Mouse (Mus musculus): Measurements from ENCODE around the gene Slc24a4. TPM values are rescaled to one million over a fixed set of nuclear protein-coding genes. Genes with fewer than 3 reads are reported as not detected.

Gene Slc24a4
- total and polyA plus RNA-seq, 3 experiments, result 0.23 to 0.69 (median 0.34) TPM

GRCm38 (mm10) chr12:102250316-102250715 lies 121.8 kb downstream of the Slc24a4 start:
- H3K9me3 ChIP-seq (replicated peaks; ENCODE audit: low read length), result no peaks in the 10 kb centered on the region
- no peak for TF ChIP-seq E2F4 (IDR thresholded peaks at IDR 0.05; ENCODE audit: insufficient replicate concordance, low read depth, low read length)
- TF ChIP-seq TCF12 (IDR thresholded peaks at IDR 0.05; ENCODE audit: low read depth, low read length), result no peak
- no peak for TF ChIP-seq MEF2A (IDR thresholded peaks at IDR 0.05; ENCODE audit: borderline replicate concordance, low read depth, low read length)
- TF ChIP-seq JUN (IDR thresholded peaks at IDR 0.05; ENCODE audit: insufficient read depth, low read depth, low read length), result no peak
- no peak for TF ChIP-seq MYC (IDR thresholded peaks at IDR 0.05; ENCODE audit: low read depth, low read length)
- H3K79me2 ChIP-seq (replicated peaks; ENCODE audit: control insufficient read depth, extremely low read depth, insufficient read depth, poor library complexity, severe bottlenecking), result no peaks in the 10 kb centered on the region
- dilution Hi-C loops (cut with MboI; ENCODE audit: extremely low pct_ligation_motif_present, extremely low pct_unique_long_range_greater_than_20kb, low sequenced_read_pairs), result no loop called here
- DNase-seq (ENCODE audit: extremely low read depth), result no peak
- H3K4me3 ChIP-seq (replicated peaks in 1 of 3; ENCODE audit: low read depth in 2 of 3, low read length in 2 of 3, poor library complexity in 1 of 3), result no peak overlapping the region
- H3K4me1 ChIP-seq (ENCODE audit: control insufficient read depth in 1 of 2, insufficient read depth in 2 of 2), result peaks cover 0 to 19% of the 10 kb centered on the region in 2 experiments; a peak in 3 of 4 replicates
- in situ Hi-C loops (cut with MboI; ENCODE audit: low pct_ligation_motif_present, low pct_unique_long_range_greater_than_20kb, low sequenced_read_pairs), result no loop called here
- no peaks in the 10 kb centered on the region for H3K36me3 ChIP-seq (replicated peaks in 1 of 2; ENCODE audit: control insufficient read depth in 1 of 2, insufficient read depth in 1 of 2, low read length in 1 of 2)
- no peak overlapping the region for H3K9ac ChIP-seq (ENCODE audit: insufficient read depth, low read depth)
- no peak overlapping the region for H3K27ac ChIP-seq (ENCODE audit: insufficient read depth, low read depth)
- no peak overlapping the region for H3K4me2 ChIP-seq (ENCODE audit: insufficient read depth, low read depth, poor library complexity, severe bottlenecking)
- no peaks in the 10 kb centered on the region for H3K27me3 ChIP-seq (replicated peaks)

- dilution Hi-C loops (cut with MboI; ENCODE audit: extremely low pct_ligation_motif_present, extremely low pct_unique_long_range_greater_than_20kb, low sequenced_read_pairs), result no loop called here
- Histone ChIP-seq H3K9me3 (replicated peaks; ENCODE audit: low read length) (no peaks in the 10 kb centered on the region), H3K27ac (ENCODE audit: insufficient read depth, low read depth) (no peak overlapping the region), H3K79me2 (replicated peaks; ENCODE audit: control insufficient read depth, extremely low read depth, insufficient read depth, poor library complexity, severe bottlenecking) (no peaks in the 10 kb centered on the region), H3K9ac (ENCODE audit: insufficient read depth, low read depth) (no peak overlapping the region), H3K27me3 (replicated peaks) (no peaks in the 10 kb centered on the region), H3K4me2 (ENCODE audit: insufficient read depth, low read depth, poor library complexity, severe bottlenecking) (no peak overlapping the region), H3K4me1 (ENCODE audit: control insufficient read depth in 1 of 2, insufficient read depth in 2 of 2) (peaks cover 0 to 19% of the 10 kb centered on the region in 2 experiments; a peak in 3 of 4 replicates), H3K36me3 (replicated peaks in 1 of 2; ENCODE audit: control insufficient read depth in 1 of 2, insufficient read depth in 1 of 2, low read length in 1 of 2) (no peaks in the 10 kb centered on the region), H3K4me3 (replicated peaks in 1 of 3; ENCODE audit: low read depth in 2 of 3, low read length in 2 of 3, poor library complexity in 1 of 3) (no peak overlapping the region)
- no peak for TF ChIP-seq MYC (IDR thresholded peaks at IDR 0.05; ENCODE audit: low read depth, low read length)
- TF ChIP-seq ELF1 (IDR thresholded peaks at IDR 0.05; ENCODE audit: low read depth, low read length), result no peak
- TF ChIP-seq HCFC1 (IDR thresholded peaks at IDR 0.05; ENCODE audit: low read depth, low read length), result no peak
- no peak for TF ChIP-seq SMC3 (IDR thresholded peaks at IDR 0.05; ENCODE audit: low read depth, low read length)
- in situ Hi-C loops (cut with MboI; ENCODE audit: low pct_ligation_motif_present, low pct_unique_long_range_greater_than_20kb, low sequenced_read_pairs), result no loop called here
- no peak for DNase-seq (ENCODE audit: extremely low read depth)
Measured at GRCm38 (mm10) chr12:102251070-102251469, 122.5 kb downstream of the Slc24a4 start.

- H3K9ac ChIP-seq (ENCODE audit: insufficient read depth, low read depth), result no peak overlapping the region
- dilution Hi-C loops (cut with MboI; ENCODE audit: extremely low pct_ligation_motif_present, extremely low pct_unique_long_range_greater_than_20kb, low sequenced_read_pairs), result no loop called here
- H3K4me3 ChIP-seq (replicated peaks in 1 of 3; ENCODE audit: low read depth in 2 of 3, low read length in 2 of 3, poor library complexity in 1 of 3), result no peak overlapping the region
- H3K27ac ChIP-seq (ENCODE audit: insufficient read depth, low read depth), result no peak overlapping the region
- H3K9me3 ChIP-seq (replicated peaks; ENCODE audit: low read length), result no peaks in the 10 kb centered on the region
- TF ChIP-seq GABPA (IDR thresholded peaks at IDR 0.05; ENCODE audit: insufficient replicate concordance, low read depth, low read length), result no peak
- no peak overlapping the region for H3K4me2 ChIP-seq (ENCODE audit: insufficient read depth, low read depth, poor library complexity, severe bottlenecking)
- H3K79me2 ChIP-seq (replicated peaks; ENCODE audit: control insufficient read depth, extremely low read depth, insufficient read depth, poor library complexity, severe bottlenecking), result no peaks in the 10 kb centered on the region
- in situ Hi-C loops (cut with MboI; ENCODE audit: low pct_ligation_motif_present, low pct_unique_long_range_greater_than_20kb, low sequenced_read_pairs), result no loop called here
- H3K4me1 ChIP-seq (ENCODE audit: control insufficient read depth in 1 of 2, insufficient read depth in 2 of 2), result peaks cover 0 to 19% of the 10 kb centered on the region in 2 experiments; a peak in 3 of 4 replicates
- H3K36me3 ChIP-seq (replicated peaks in 1 of 2; ENCODE audit: control insufficient read depth in 1 of 2, insufficient read depth in 1 of 2, low read length in 1 of 2), result no peaks in the 10 kb centered on the region
- no peaks in the 10 kb centered on the region for H3K27me3 ChIP-seq (replicated peaks)
- DNase-seq (ENCODE audit: extremely low read depth), result no peak
Measured at GRCm38 (mm10) chr12:102251985-102252384, 123.5 kb downstream of the Slc24a4 start.
